Mouse (Mus musculus): ENCODE measurements around the gene Zfp709.
"Not testable (repeated sequence)": the region's sequence is repeated elsewhere in the genome, so short reads cannot be mapped to it uniquely, and the experiment has no call there.

Zfp709 gene

GRCm38 (mm10) chr8:71881618-71882274 is at the start of gene Zfp709:
Gene Zfp709, plus strand, starts transcription at chr8:71882019.
- DNase-seq: peak; percentile 70 to 81

GRCm38 (mm10) chr8:71838207-71838606 is 43.6 kb upstream of the Zfp709 start:
- not testable (repeated sequence) for DNase-seq

GRCm38 (mm10) chr8:71841201-71841817 is 40.5 kb upstream of the Zfp709 start:
- DNase-seq: not testable (repeated sequence)

DNA sequence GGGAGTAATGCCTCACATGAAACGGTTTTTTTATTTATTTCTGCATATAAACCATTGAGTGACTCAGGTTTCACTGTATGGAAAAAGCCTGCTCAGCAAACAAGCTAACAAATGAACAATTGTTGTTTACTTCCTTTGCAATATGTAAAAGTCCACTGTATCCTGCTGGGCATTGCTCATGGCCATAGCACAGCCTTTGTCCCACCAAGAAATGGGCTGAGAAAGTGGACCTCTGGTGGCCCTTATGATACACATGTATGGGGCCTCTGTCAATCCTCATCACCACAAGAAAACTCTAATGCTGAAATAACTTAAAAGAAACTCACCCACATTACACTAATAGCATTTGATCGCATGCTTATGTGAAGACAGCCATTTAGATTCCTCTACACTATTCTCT is 39.3 kb upstream of the Zfp709 start:
- DNase-seq: not testable (repeated sequence)

- not testable (repeated sequence) for DNase-seq
These were observed 37.4 kb upstream of the Zfp709 start for GRCm38 (mm10) chr8:71844453-71844852.

GRCm38 (mm10) chr8:71845993-71846483 is 35.8 kb upstream of the Zfp709 start:
- not testable (repeated sequence) for DNase-seq

- not testable (repeated sequence) for DNase-seq
These were observed 35.1 kb upstream of the Zfp709 start for GRCm38 (mm10) chr8:71846745-71847144.

GRCm38 (mm10) chr8:71851014-71851413 is 30.8 kb upstream of the Zfp709 start:
- not testable (repeated sequence) for DNase-seq

- not testable (repeated sequence) for DNase-seq
These were observed 28.5 kb upstream of the Zfp709 start for GRCm38 (mm10) chr8:71853360-71853759.

DNA sequence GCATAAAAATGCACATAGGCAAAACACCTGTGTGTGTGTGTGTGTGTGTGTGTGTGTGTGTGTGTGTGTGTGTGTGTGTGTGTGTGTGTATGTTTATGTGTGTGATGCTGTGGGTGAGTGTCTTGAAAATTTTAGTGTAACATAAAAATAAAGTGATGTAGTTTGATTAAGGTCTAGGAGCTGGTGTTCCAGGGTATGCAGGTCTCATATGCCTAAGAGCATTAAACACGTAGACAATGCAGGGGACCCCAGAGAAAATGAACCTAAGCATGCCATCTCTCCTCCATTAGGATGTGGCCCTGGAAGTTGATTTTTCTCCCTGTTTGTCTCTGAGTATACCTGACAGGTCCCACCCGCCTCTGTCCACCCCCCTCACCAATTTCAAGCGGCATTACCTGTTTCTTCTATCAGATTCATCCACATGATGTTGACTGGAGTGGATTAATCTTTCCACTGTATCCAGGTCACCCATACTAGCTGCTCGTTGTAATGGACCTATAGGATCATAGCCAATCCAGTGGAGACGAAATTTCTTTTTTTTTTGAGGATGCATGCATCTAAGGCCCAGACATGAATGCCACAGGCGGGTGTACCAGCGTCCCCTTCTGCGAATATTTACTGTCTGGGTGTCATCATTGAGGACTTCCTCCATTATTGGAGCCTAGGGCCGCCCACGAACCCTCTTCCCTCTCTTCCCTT is 25.0 kb upstream of the Zfp709 start:
- DNase-seq: not testable (repeated sequence)

GRCm38 (mm10) chr8:71857364-71857763 is 24.5 kb upstream of the Zfp709 start:
- not testable (repeated sequence) for DNase-seq

- DNase-seq: not testable (repeated sequence)
These were observed 20.3 kb upstream of the Zfp709 start for GRCm38 (mm10) chr8:71861551-71861950.

GRCm38 (mm10) chr8:71862038-71862437 is 19.8 kb upstream of the Zfp709 start:
- not testable (repeated sequence) for DNase-seq

DNA sequence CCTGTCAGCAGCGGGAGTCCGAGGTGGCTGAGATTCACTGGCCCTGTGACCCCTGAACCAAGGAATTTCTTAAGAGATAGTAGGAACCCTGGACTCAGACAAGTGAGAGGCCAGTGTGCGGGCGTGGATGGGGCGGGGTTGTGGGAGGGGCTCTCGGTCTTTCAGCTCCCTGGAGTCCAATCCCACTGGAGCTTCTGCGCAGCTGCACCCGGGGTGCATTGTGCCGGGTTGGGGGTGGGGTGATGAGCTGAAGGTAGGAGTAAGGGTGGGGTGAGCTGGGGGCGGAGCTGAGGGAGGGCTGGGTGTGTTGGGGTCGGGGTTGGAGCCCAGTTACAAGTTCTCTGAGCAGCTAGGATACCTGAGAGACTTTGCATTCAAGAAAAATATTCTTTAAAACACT is 18.8 kb downstream of the Zfp709 start:
- peak in 1 of 2 experiments; percentile 23 for DNase-seq

GRCm38 (mm10) chr8:71903084-71903483 is 21.3 kb downstream of the Zfp709 start:
- DNase-seq: not testable (repeated sequence)

DNA sequence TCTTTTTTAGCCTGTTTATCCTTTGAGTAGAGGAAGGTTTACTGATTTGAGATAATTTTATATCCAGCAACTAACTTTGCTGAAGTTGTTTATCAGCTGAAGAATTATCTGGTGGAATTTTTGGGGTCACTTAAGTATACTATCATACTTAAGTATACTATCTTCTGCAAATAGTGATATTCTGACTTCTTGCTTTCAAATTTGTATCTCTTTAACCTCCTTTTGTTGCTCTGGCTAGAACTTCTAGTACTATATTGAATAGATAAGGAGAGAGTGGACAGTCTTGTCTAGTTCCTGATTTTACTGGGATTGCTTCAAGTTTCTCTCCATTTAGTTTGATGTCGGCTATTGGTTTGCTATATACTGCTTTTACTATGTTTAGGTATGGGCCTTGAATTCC is 25.0 kb downstream of the Zfp709 start:
- no peak for DNase-seq

- peak in 1 of 2 experiments; percentile 4 for DNase-seq
These were observed 26.0 kb downstream of the Zfp709 start for GRCm38 (mm10) chr8:71907798-71908257.

- peak; percentile 90 to 94 for DNase-seq
These were observed 26.8 kb downstream of the Zfp709 start, which contains the start of the genes Zfp882 and Zfp617 for GRCm38 (mm10) chr8:71908309-71909261. Gene Zfp882, plus strand, starts transcription at chr8:71908608. Gene Zfp617, plus strand, starts transcription at chr8:71908635.

DNA sequence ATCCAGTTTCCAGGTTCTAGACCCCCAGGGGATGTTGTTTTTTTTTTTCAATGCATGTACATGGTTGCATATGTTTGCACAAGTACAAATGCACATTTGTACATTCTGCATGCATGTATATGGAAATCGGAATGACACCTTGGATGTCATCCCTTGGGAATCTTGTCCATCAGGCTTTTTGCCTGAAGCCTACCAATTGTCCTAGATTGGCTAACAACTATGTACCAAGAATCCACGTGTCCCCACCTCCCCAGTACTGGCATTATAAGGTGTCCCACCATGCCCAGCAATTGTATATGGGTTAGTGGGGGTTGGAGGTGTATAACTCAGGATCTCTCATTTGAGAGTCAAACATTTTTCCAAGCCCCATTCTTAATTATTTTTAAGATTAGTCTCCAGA is 30.5 kb downstream of the Zfp709 start:
- no peak for DNase-seq

- peak; percentile 96 to 98 for DNase-seq
These were observed 41.0 kb downstream of the Zfp709 start for GRCm38 (mm10) chr8:71922567-71923401.

DNA sequence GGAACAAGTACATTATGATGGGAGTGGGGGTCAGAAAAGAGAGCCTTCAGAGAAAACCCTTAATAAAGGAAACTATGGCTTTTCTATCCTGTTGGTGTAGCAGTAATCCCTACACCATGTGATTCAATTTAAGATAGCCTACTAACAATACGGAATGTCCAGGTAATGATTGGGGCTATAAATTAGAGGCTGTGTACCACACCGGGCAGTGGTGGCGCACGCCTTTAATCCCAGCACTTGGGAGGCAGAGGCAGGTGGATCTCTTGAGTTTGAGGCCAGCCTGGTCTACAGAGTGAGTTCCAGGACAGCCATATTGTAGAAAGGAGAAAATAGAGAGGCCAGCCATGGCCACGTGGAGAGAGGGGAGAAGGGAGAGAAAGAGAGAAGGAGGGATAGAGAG is 44.0 kb downstream of the Zfp709 start:
- no peak for DNase-seq

All from kidney, postnatal 4 days (tissue).